Mouse (Mus musculus) urinary bladder, adult 2 months (tissue): Measurements from ENCODE around the gene Cyba. TPM values are rescaled to one million over a fixed set of nuclear protein-coding genes. Genes with fewer than 3 reads are reported as not detected.

ENCODE experiments used
- DNase-seq: peaks from one replicate; pipeline ENCODE4 v3.0.0; 2022; ENCODE audit warnings: low spot score
- polyA plus RNA-seq: library from polyadenylated mRNA; depleted of rRNA; stranded (reverse); fragments of >200 nt; gene quantifications from 2 replicates; pipeline ENCODE4 v1.2.3, GENCODE M21; 2012

Gene Cyba
- polyA plus RNA-seq, 1 experiment, result 130 TPM

DNA sequence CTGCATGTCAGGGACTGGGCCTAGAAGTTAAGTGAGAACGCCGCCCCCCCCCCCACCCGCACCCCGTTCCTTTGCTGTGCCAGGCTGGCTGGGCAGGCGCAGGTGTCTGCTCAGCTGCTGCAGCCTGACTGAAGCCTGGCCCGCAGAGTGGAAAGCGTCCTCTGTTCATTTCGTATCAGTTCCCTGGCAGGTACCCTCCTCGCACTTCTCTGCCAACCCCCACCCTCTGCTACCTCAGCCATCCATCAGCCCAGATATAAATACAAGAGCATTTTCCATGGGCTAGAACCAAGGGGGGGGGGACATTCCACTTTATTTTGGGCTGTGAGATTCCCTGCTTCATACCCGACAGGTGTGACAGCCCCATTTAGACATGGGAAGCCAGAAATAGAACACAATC lies 19.4 kb upstream of the Cyba start:
- no peak for DNase-seq

DNA sequence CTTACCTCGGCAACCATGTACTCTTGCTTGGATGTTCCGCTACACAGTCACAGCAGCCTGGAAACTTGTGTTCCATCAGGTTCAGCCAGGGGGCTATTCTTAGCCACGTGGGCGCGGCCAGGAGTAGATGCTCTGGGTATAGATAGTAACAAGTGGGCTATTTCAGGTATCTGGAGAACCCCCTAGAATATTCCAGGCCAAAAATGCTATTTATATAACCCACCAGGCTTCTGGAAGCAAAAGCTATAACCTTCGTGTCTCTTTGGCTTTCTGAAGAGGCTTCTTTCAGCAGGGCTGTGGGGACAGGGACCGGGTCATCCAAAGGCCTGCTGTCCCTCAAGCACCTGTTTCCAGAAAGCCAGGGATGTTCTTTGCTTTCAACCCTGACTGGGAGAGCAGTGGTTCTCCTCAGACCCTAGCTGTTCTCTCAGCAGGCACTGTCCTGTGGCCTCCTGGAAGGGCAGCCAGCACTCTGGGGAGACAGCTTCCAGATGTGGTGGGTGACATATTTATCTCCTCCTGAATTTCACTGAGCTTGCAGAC lies 18.5 kb upstream of the Cyba start:
- DNase-seq, result no peak

DNA sequence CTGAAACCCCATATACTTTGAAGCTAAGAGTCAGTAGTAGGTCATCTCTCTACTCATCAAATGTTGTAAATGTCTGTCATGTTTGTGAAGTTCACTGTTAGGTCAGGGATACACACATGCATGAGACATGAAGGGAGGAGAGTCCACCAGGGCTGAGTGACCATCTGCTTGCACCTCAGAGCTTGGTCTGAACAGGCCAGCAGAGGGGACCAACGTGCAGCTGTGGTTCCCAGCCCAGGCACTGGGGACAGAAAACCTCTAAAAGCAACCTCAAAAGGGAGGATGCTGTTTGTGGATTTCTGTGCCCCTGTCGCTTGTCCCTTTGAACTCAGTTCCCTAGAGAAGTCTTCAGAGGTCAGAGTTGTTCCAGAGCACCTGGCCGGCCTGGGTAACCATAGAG lies 12.5 kb upstream of the Cyba start:
- DNase-seq, result no peak

DNA sequence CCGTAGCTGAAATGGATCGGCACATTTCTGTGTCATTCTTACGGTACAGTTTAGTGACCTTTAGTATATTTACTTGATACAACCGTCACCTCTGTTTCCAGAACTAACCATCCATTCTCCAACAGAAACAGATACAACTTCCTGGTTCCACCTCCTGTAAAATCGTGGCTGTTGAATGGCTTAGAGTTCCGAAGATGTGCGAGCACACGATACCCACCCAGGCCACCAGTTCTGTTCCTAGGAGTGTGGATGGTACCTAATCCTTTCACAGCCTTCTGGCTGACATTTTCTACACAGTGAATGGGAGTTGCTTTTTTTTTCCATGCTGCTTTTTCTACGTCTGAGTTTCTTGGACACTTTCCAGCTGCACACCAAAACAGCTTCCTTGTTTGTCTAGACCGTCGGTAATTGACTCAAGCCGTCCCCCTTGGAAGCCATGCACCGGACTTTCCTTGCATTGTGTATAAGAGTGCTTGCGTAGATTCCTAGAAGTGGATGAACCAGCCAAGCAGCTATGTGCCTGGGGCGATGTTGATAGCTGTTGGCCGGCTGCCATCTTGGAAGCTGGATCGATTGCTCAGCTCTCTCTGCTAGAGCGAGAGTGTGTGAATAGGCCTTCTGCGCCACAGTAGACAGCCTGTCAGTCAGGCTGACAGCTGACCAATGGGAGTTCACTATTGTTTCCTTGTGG lies 11.5 kb upstream of the Cyba start:
- peak; percentile 77 for DNase-seq

DNA sequence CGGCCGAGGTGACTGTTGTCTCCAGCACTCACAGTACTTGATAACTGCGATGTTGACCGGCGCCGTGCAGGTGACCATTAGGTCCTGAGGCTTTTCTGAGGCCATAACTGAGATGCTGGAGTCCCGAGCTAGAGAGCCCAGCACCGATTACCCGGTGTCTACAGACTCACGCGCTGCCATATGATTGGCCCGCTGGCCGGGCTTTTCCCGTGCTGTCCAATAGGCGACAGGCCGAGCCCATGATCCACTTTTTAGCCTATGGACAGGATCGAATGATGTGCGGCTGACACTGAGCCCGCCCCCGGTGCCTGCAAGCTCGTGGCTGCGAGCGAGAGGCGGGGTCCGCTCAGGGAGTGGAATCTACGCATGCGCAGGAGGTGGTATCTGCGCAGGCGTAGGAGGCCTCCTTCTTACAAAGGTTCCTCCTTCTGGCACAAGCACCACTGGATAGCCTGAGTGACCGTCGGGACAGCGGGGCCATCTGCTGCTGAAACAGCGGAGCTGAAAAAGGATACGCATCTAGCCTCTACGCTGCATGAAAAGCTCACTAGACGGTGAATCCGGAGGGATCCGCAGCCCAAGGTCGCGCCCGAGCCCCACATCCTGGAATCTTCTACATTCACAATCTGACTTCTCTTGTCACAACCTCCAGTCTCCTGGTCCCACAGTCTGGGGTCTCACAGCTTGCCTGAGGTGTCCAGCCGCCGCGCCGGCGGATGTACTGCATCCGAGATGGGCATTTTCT lies 10.7 kb upstream of the Cyba start, which contains the start of gene Mvd:
Gene Mvd (minus strand): TSS at position 161 of the 745 bp plus-strand sequence.
- DNase-seq, result peak; percentile 93

DNA sequence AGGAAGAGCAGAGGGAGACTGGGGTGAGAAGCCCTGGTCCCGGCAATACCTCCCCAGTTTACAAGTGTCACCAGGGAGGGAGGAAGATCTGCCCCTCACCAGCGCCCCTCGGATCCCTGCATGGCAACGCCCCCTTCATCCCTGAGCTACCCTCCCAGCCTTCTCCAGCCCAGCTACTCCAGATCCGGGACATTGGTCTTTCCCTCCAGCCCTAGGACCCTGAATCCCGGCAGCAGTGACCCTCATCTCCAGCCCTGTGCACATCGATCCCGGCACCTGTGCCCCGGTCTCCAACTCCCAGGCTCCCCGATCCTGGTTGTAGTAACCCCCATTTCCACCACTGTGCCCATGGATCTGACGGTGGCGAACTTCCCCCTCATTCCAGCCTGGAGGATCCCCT lies 10.1 kb upstream of the Cyba start:
- no peak for DNase-seq

DNA sequence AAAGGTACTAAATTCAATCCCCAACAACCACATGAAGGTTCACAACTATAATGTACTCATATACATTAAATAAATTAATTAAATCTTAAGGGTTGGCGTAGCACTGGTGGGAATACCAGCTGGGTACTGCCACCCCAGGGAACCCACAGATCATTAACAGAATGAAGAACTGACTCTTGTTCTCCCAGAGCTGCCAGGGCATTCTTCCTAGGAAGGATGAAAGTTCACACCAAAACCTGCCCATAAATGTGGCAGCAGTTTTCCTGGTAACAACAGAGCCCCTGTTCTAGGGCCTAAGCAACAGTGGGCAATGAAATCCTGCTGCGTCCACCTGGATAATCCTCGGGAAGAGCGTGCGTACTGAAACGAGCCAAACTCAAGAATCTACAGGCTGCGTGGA lies 9.6 kb upstream of the Cyba start:
- DNase-seq, result no peak

DNA sequence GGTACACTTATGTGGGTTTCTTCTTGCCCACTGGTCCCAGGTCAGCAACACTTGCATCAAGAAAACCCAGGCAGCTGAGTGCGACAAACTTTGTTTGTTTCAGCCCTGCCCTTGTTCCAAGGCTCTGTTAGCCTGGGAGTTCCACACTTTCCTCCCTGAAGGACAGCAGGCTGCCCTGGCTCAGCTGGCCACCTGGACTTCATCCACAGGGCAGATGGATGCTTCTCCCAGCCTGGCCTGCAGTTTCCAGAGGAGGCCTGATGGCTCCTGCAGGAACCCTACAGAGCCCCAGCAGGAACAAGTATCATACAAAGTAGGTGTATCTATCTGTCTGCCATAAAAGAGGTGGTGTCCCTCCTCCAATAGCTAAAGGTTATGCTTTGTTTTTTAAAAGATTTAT lies 8.6 kb upstream of the Cyba start:
- DNase-seq, result no peak

DNA sequence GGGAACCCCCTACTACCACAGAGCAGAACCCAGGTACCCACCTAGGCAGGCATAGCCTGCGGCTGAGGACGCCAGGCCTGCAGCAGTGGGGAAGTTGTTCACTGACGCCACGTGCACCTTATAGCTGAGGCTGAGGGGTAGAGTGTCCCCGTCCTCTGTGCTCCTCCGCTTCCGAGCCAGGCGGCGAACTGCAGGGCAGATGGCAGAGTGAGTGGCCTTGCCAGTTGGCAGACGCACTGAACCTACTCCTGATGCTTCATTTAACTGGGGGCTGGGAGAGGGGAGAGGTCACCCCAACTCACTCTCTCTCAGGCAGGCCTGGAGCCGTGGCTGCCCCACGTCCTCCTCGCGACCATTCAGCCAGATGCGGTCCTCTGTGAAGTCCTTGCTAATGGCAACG lies 6.6 kb upstream of the Cyba start:
- DNase-seq, result no peak

DNA sequence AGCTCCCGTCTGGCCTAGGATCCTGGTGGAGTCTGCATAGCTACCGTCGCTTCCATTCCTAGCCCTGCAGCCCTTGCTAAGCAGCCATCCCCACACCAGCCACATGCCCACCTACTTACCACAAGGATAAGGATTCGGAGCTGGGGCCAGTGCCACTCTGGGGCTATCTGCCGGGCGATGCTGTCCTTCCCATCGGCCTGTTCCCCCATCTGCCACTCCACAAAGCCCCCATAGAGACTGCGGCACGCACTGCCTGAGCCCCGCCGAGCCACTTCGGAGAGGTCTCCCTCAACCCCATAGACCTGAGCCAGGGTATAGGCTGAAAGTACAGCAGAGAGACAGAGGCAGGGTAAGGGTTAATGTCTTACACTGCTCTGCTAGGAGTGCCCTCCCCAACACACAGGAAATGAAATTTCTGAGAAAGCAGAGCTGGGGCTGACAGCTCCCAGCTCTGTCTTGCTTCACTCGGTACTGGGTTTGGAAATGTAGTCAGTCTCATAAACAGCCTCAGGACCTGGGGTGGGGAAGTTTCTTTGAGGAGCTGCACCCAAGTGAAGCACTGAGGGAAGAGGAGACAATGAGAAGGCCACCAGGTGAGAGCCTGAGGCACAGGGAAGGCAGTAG lies 5.1 kb upstream of the Cyba start:
- no peak for DNase-seq

DNA sequence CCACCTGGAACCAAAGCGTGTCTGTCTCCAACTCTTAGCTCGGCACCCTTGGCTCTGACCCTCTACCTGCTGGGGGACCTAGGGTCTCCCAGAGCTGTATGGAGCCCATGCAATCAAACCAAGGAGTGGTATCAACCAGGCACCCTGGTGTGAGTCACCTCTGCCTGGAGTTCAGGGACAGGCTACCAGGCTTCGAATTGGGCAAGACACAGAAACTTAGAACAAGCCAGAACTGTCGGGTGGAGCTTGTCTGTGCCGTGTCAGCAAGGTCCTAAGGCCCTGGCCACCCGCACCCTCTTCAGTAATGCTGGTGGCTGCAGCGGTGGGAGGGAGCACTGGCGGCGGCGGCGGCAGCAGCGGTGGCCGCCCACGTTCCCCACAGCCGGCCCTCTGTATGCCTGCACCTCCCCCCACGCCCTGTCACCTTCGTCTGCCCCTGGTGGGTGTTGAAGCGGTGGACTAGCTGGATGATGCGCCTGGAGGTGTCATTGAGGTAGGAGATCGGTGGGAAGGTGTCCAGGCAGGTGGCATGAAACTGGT lies 3.9 kb upstream of the Cyba start:
- no peak for DNase-seq

DNA sequence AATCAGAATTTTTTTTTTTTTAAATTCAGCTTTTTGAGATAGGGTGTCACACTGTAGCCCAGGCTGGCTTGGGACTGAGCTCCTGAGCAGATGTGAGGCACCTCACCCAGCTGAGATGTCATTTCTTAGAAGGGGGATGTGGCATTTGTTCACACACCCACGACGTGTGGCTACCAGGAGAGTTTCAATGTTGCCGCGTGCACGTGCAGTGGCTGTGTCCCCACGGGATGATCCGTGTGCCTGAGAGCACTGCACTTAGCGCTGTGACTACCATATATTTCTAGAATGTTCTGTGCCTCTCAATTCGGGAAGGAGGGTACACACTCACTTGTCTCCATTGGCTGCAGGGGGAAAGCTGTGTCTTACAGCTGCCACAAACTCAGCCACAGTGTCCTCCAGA lies 3.4 kb upstream of the Cyba start:
- DNase-seq, result no peak

DNA sequence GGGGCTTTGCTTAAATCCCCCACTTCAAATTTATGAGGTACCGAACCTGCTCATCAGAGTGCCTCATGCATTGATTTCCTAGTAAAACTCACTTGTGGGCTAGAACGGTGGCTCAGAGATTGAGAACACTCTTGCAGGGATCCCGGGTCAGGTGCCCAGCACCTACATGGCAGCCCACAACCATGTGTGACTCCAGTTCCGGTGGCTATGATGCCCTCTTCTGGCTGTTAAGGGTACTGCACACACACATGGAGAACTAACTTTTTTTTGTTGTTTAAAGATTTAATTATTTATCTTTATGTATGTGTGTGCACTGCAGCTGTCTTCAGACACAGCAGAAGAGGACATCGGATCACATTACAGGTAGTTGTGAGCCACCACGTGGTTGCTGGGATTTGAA lies 2.6 kb upstream of the Cyba start:
- no peak for DNase-seq

DNA sequence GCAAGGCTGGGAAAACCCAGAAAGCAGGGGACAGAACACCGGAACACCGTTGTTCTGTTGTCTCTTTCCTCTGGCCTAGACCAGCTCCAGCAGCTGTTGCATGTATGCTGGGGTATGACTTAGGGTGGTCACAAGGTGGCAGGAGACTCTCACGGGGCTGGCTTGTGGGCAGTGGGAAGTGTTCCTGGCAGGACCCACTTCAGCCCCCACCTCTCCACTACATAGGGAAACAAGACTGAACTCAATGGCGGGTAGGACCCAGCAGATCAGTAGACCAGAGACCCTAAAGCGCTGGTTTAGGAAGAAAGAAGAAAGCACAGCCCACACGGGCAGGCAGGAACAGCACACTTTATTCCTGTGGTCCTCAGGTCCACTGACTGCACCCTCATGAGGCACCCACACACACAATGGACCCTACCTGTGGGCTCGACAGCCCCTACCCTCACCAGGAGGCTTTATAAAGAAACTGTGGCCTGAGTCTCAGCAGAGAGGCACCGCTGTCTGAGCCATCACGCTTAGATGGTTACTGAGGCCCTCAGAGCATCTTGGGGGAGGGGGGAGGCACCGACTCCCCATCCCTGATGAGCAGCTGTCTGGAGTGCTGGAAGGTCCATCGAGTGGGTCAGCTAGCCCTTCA lies 657 bp upstream of the Cyba start:
- no peak for DNase-seq

DNA sequence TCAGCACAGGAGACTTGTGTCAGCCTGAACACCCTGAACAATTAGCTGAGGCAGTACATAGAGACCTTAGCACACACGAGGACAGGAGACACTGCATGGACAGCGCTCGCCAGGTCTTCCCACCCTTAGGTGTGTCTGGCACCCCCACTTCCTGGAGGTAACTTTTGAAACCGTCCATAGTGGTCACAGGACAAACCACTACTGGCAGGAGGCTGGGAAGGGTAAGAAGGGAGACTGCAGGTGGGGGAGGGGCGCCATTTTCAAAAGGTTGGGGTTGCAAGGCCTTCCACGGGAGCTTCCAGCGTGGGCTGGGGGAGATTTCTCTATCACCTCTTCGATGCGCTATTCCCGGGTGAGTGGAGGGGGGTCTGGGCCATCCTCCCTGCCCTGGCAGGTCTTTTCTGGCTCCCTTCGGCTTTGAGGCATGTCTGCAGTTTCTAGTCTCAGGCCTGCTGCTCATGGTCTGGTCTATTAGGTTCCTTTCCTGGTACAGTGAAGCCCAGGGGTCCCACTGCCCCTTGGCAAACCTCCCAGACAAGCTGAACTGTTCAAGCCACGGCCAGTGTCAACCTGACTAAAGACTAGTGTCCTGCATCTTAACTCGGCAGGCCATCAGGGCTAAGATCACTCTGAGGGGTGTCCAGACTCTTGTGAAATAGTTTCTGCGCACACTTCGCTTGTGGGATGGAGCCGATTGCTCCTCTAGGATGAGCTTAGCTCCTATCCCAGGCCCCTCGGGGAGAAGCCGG lies 862 bp downstream of the Cyba start:
- DNase-seq, result no peak

DNA sequence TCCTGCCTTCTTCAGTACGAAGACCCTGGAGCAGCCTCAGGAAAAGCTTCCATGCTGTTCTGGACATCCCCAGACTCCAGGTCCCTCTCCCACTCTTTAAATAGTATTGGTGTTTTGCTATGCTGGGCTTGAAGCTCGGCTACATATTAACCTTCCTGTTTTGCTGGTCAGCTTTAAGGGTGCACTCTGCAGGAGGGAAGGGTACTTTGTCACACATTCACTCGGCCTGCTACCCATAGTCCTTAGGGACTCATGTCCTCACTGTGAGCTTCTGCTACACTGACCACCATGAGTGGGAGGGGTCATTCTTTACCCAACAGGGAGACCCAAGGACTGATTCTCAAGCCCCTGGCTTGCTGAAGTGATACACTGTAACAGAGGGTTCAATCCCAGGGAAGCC lies 2.1 kb downstream of the Cyba start:
- no peak for DNase-seq

DNA sequence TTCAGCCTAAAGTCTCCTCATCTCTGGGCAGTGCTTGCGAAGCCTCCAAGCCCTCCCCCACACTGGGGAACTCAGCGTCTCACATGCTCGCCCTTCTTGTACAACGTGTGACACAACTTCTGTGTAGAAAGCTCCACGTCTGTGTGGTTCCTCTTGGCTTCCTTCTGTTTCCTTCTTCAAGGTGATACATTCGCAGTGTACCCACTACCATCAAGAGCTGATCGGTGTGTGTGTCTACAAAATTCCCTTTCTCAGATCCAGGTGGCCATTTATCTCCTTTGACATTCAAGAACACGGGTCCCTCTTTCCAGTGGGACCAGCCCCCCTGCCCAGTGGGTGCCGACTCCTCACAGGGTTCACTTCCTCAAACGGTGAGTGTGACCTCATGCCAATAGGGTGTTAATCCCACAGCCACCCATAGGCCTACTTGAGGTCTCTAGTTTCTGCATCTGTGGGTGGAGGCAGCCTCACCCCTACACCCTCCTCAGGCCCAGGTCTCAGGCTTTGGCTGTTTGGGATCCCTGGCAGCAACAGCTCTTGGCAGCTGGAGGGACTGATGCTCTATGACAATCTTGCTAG lies 2.6 kb downstream of the Cyba start:
- DNase-seq, result no peak

DNA sequence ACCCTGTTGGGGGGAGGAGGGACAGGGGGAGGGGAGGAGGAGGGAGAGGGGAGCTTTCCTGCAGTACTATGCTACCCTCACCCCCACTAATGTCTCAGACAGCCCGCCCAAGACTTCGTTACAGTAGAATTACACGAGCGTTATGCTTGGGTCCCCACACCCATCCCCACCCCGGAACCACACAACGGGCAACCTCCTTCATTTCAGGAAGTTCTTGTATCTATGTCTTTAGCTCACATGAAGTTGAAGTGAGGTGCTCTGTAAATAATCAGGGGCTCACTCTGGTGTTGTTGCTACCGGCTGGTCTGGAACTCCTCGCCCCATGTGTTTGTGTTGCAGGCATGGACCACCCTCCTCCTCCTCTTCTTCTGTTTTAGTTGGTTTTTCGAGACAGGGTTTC lies 4.6 kb downstream of the Cyba start:
- no peak for DNase-seq

DNA sequence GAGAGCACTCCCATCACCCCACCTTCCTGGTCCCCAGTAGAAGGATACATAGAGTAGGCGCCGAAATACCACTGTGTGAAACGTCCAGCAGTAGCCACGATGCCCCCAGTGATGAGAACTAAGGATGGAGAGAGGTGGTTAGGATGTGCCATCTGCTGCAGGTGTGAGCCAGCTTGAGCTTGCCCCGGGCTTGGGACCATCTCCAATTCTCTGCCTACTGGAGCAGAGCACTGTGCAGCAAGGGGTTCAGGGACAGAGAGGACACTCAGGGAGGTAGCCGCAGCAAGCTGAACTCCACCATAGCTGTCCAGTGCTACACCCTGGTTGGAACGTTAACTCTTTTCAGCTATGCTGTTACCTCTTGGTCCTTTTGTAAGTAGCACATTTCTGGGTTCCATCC lies 5.1 kb downstream of the Cyba start:
- DNase-seq, result no peak

DNA sequence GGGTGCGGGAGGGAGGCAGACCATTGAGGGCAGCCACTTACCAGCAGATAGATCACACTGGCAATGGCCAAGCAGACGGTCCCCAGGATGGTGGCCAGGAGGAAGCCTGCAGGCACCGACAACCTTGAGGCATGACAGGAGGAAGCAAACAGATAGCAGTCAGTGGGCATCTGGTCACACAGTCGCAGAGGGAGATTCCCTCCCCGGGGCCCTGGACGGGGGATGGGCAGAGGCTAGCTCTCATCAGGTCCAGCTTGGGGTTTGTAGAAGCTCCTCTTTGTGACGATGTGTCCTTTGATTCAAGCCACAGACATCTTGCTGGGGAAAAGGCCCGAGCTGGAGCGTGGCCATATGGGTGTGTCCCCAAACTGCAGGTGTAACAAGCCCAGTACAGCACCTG lies 6.6 kb downstream of the Cyba start:
- no peak for DNase-seq

DNA sequence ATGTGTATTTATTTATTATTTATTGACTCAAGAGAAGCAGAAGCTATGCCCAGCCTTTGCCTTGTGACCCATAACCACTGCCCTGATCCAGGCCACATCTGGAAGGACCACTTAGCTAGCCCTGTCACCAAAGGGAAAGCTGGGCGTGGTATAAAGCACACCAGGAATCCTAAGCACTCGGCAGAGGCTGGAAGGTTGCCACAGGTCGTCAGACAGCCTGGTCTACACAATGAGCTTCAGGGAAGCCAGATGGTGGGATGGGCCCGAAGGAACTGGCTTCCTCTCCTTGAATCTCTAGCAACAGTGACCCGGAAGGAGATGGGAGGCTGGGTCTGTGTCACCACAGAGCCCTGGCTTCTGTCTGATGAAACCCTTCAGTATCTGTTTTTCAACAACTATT lies 9.1 kb downstream of the Cyba start:
- no peak for DNase-seq
